Mouse (Mus musculus): ENCODE results near the gene Ipcef1. TPM values are rescaled to one million over a fixed set of nuclear protein-coding genes. Genes with fewer than 3 reads are reported as not detected.

Gene Ipcef1
- polyA plus RNA-seq, 1 experiment from 2014 or later, result 0.46 TPM

DNA sequence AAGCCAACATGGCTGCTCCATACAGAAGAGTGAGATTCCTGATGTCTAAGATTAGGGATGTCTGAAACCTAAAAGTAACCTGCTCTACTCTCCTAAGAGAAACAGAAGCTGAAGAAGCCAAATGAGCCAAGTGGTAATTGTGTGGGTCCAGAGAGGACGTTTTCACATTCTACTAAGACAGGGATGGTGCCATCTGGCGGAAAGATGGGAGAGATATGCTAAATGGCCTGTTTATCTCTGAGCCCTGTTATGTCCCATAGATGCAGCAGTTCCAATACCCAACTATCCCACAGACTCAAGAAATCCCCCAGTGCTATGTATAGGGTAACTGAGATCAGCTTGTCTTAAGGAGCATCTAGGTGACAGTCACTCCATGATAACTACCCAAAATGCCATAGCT, 74.4 kb downstream of the Ipcef1 start:
- ATAC-seq (ENCODE audit: low read depth), result no peak
- no peak for DNase-seq (ENCODE audit: low spot score)
- Histone ChIP-seq H3K9me3 (ENCODE audit: control insufficient read depth, low read length) (no peaks in the 10 kb centered on the region), H3K4me2 (ENCODE audit: low read depth, low read length) (no peak overlapping the region), H3K9ac (ENCODE audit: low read depth, low read length) (no peak overlapping the region), H3K27me3 (replicated peaks; ENCODE audit: control insufficient read depth, insufficient read depth, low read length) (no peaks in the 10 kb centered on the region), H3K4me1 (ENCODE audit: control insufficient read depth, insufficient read depth, low read length) (no peaks in the 10 kb centered on the region), H3K27ac (replicated peaks; ENCODE audit: low read depth, low read length) (no peak overlapping the region), H3K4me3 (ENCODE audit: low read depth, low read length) (no peak overlapping the region), H3K36me3 (ENCODE audit: control insufficient read depth, insufficient read depth, low read length) (no peaks in the 10 kb centered on the region)
- 81% methylated on average over 2 of the region's 2 CpGs for WGBS

DNA sequence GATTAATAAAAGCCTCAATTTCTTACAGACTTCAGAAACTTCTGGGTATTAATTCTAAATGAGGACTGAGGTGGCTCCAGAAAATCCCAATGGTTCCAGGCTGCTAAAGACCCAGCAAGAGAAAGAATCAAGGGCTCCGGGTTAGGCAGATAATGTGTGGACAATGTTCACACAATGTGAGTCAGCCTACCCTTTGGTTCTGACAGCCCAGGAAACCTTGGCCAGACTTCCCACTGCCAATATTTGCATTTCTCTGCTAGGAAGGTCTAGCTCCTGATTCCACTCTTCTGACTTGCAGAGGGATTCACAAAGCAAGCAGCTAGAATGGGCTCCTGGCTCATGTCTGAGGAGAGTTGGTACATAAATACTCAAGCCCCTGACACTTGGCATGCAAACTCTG, 83.9 kb downstream of the Ipcef1 start:
- no peaks in the 10 kb centered on the region for H3K9me3 ChIP-seq (ENCODE audit: control insufficient read depth, low read length)
- no peak overlapping the region for H3K27ac ChIP-seq (replicated peaks; ENCODE audit: low read depth, low read length)
- H3K36me3 ChIP-seq (ENCODE audit: control insufficient read depth, insufficient read depth, low read length), result no peaks in the 10 kb centered on the region
- H3K9ac ChIP-seq (ENCODE audit: low read depth, low read length), result no peak overlapping the region
- DNase-seq (ENCODE audit: low spot score), result no peak
- H3K4me1 ChIP-seq (ENCODE audit: control insufficient read depth, insufficient read depth, low read length), result no peaks in the 10 kb centered on the region
- H3K27me3 ChIP-seq (replicated peaks; ENCODE audit: control insufficient read depth, insufficient read depth, low read length), result no peaks in the 10 kb centered on the region
- no peak overlapping the region for H3K4me3 ChIP-seq (ENCODE audit: low read depth, low read length)
- no peak for ATAC-seq (ENCODE audit: low read depth)
- no peak overlapping the region for H3K4me2 ChIP-seq (ENCODE audit: low read depth, low read length)
- 84% methylated on average over 1 of the region's 1 CpGs for WGBS

DNA sequence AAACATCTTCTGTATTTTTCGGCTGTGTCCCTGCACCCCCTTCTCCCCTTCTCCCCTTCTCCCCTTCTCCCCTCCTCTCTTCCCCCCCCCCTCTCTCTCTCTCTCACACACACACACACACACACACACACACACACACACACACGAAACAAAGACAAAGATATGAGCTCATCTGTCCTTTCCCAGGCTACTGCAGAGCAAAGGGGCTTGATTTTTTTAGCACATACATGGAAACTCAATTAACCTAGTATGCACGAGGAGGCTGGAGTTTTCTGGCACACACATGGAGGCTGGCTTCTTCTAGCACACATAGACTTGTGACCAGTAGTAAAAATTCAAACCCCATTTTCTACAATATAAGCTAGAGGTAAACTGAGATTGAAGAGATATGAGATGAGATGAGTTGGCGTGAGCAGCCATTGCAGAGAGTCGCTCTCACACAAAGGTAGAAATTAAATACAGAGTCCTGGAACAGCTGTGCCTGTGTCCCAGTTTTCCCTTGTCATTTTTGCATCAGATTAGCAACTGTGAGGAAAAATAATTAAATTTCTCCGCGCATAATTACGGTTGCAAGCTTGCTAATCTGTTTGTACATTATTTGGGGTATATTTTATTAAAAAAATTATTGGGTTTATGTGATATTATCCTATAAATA, 84.6 kb downstream of the Ipcef1 start:
- Histone ChIP-seq H3K4me1 (ENCODE audit: control insufficient read depth, insufficient read depth, low read length) (no peaks in the 10 kb centered on the region), H3K9me3 (ENCODE audit: control insufficient read depth, low read length) (no peaks in the 10 kb centered on the region), H3K27ac (replicated peaks; ENCODE audit: low read depth, low read length) (no peak overlapping the region), H3K4me2 (ENCODE audit: low read depth, low read length) (no peak overlapping the region), H3K36me3 (ENCODE audit: control insufficient read depth, insufficient read depth, low read length) (no peaks in the 10 kb centered on the region), H3K9ac (ENCODE audit: low read depth, low read length) (no peak overlapping the region), H3K4me3 (ENCODE audit: low read depth, low read length) (no peak overlapping the region), H3K27me3 (replicated peaks; ENCODE audit: control insufficient read depth, insufficient read depth, low read length) (no peaks in the 10 kb centered on the region)
- DNase-seq (ENCODE audit: low spot score) (no peak), ATAC-seq (ENCODE audit: low read depth) (no peak)
- WGBS, result 77% methylated on average over 8 of the region's 8 CpGs

DNA sequence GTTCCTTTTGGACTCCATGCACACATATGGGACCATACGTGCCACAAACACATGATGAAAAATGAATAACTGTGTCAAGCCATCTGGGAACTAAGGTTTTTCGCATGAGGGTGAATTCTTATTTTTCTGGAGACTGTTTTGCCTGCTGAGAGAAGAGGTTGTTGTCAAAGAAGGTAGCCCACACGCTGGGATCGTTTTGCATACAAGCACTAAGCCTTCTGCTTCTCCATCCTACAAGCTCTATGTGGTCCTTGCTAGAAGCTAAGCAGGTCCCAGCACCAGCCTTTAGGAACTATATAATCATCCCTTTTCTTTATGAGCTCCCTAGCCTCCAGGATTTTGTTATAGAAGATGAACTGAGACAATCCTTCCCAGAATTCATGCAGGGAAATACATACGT, 93.5 kb downstream of the Ipcef1 start:
- 79% methylated on average over 5 of the region's 5 CpGs for WGBS
- Histone ChIP-seq H3K27ac (replicated peaks; ENCODE audit: low read depth, low read length) (no peak overlapping the region), H3K4me3 (ENCODE audit: low read depth, low read length) (no peak overlapping the region), H3K4me2 (ENCODE audit: low read depth, low read length) (no peak overlapping the region), H3K4me1 (ENCODE audit: control insufficient read depth, insufficient read depth, low read length) (no peaks in the 10 kb centered on the region), H3K9me3 (ENCODE audit: control insufficient read depth, low read length) (no peaks in the 10 kb centered on the region), H3K27me3 (replicated peaks; ENCODE audit: control insufficient read depth, insufficient read depth, low read length) (no peaks in the 10 kb centered on the region), H3K36me3 (ENCODE audit: control insufficient read depth, insufficient read depth, low read length) (no peaks in the 10 kb centered on the region), H3K9ac (ENCODE audit: low read depth, low read length) (no peak overlapping the region)
- DNase-seq (ENCODE audit: low spot score) (no peak), ATAC-seq (ENCODE audit: low read depth) (no peak)

DNA sequence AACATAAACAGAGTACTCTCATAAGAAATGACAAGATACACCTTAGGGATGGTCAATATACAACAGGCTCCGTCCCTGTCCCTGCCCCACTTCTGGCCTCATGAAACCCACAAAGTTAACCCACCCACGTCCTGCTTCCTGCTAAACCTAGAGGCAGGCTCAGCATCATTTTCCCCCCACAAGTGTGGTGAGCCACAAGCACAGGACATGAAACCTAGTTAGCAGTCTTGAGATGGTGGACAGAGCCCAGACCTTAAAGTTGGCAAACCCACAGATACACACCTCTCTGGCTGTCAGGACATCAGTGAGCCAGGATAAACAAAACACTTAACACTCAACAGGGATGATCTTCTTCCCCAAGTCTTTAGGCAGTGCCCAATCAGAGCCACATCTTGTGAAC, 95.9 kb downstream of the Ipcef1 start:
- Histone ChIP-seq H3K27ac (replicated peaks; ENCODE audit: low read depth, low read length) (no peak overlapping the region), H3K27me3 (replicated peaks; ENCODE audit: control insufficient read depth, insufficient read depth, low read length) (no peaks in the 10 kb centered on the region), H3K9me3 (ENCODE audit: control insufficient read depth, low read length) (no peaks in the 10 kb centered on the region), H3K4me2 (ENCODE audit: low read depth, low read length) (no peak overlapping the region), H3K9ac (ENCODE audit: low read depth, low read length) (no peak overlapping the region), H3K36me3 (ENCODE audit: control insufficient read depth, insufficient read depth, low read length) (no peaks in the 10 kb centered on the region), H3K4me3 (ENCODE audit: low read depth, low read length) (no peak overlapping the region), H3K4me1 (ENCODE audit: control insufficient read depth, insufficient read depth, low read length) (no peaks in the 10 kb centered on the region)
- DNase-seq (ENCODE audit: low spot score) (no peak), ATAC-seq (ENCODE audit: low read depth) (no peak)
- WGBS, result 80% methylated on average over 2 of the region's 2 CpGs

DNA sequence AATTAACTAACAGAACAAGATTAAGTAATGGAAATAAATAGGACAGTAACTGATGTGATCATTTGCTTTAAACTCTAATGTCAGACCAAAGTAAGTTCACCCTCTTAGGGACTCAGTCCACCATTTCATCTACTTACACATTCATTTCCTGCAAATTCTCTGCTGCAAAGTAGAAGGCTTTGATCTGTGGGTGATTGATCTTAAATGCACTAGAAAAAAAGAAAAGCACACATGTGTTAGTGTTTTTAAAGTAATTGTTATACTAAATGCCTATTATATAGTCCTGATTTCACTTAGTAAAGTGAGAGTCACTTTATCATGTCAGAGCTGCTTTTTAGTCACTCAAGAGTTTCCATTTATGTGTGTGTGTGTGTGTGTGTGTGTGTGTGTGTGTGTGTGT, 97.7 kb downstream of the Ipcef1 start:
- H3K4me1 ChIP-seq (ENCODE audit: control insufficient read depth, insufficient read depth, low read length), result no peaks in the 10 kb centered on the region
- H3K9me3 ChIP-seq (ENCODE audit: control insufficient read depth, low read length), result no peaks in the 10 kb centered on the region
- H3K27me3 ChIP-seq (replicated peaks; ENCODE audit: control insufficient read depth, insufficient read depth, low read length), result no peaks in the 10 kb centered on the region
- no peak overlapping the region for H3K9ac ChIP-seq (ENCODE audit: low read depth, low read length)
- no peak overlapping the region for H3K4me3 ChIP-seq (ENCODE audit: low read depth, low read length)
- ATAC-seq (ENCODE audit: low read depth), result no peak
- H3K4me2 ChIP-seq (ENCODE audit: low read depth, low read length), result no peak overlapping the region
- DNase-seq (ENCODE audit: low spot score), result no peak
- no peak overlapping the region for H3K27ac ChIP-seq (replicated peaks; ENCODE audit: low read depth, low read length)
- no peaks in the 10 kb centered on the region for H3K36me3 ChIP-seq (ENCODE audit: control insufficient read depth, insufficient read depth, low read length)

DNA sequence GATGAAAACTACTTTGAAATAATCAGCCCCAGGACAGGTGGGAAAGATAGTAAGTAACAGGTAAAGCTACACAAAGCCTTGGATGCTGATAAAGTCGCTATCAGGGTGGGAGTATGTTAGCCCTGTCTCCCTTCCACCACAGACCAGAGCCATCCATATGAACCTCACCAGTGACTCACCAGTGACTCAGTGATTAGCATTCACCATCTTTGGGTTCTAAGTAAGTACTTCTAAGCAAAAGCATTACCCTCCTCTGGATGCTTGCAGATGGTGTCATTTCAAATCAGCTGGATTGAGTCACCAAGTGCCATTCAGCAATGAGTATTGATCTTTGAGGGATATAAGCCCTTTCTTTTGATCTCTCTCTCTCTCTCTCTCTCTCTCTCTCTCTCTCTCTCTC, 99.2 kb downstream of the Ipcef1 start:
- Histone ChIP-seq H3K9ac (ENCODE audit: low read depth, low read length) (no peak overlapping the region), H3K4me3 (ENCODE audit: low read depth, low read length) (no peak overlapping the region), H3K9me3 (ENCODE audit: control insufficient read depth, low read length) (no peaks in the 10 kb centered on the region), H3K27me3 (replicated peaks; ENCODE audit: control insufficient read depth, insufficient read depth, low read length) (no peaks in the 10 kb centered on the region), H3K4me2 (ENCODE audit: low read depth, low read length) (no peak overlapping the region), H3K36me3 (ENCODE audit: control insufficient read depth, insufficient read depth, low read length) (no peaks in the 10 kb centered on the region), H3K4me1 (ENCODE audit: control insufficient read depth, insufficient read depth, low read length) (no peaks in the 10 kb centered on the region), H3K27ac (replicated peaks; ENCODE audit: low read depth, low read length) (no peak overlapping the region)
- 94% methylated on average over 1 of the region's 1 CpGs for WGBS
- DNase-seq (ENCODE audit: low spot score) (no peak), ATAC-seq (ENCODE audit: low read depth) (no peak)

DNA sequence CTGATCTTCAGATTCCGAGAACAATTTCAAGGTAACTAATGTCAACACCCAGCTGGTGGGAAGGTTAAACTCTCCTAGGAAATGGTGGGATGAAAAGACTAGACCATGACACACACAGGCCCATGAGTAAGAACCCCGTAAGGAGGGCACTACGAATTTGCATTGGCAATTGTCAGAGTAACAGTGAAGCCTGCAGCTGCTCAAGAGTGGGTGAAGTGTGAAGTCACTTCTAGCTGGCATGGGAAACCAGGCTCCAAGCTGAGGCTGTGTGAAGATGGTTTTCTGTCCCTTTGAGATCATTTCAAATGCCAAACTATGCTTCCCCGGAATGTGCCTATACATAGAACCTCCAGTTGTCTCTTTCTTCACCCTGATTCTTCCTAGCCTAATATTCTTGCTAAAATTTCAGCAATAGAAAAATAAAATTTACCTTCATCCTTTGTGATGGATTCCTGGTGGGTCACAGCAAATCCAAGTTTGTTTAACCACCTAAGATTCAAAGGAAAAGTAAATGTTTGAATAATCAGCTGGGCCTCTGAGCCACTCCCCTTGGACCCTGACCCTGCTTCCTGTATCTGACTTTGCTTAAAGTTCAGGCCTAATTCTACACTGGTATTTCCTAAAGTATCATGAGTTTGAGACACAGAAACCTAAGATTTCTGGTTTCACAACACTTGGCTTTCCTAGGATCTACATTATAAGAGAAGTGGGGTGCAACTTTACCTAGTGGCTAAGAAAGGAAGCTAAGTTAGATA, 115.4 kb downstream of the Ipcef1 start:
- Histone ChIP-seq H3K4me1 (ENCODE audit: control insufficient read depth, insufficient read depth, low read length) (no peaks in the 10 kb centered on the region), H3K27ac (replicated peaks; ENCODE audit: low read depth, low read length) (no peak overlapping the region), H3K36me3 (ENCODE audit: control insufficient read depth, insufficient read depth, low read length) (no peaks in the 10 kb centered on the region), H3K4me3 (ENCODE audit: low read depth, low read length) (no peak overlapping the region), H3K27me3 (replicated peaks; ENCODE audit: control insufficient read depth, insufficient read depth, low read length) (no peaks in the 10 kb centered on the region), H3K4me2 (ENCODE audit: low read depth, low read length) (no peak overlapping the region), H3K9me3 (ENCODE audit: control insufficient read depth, low read length) (no peaks in the 10 kb centered on the region), H3K9ac (ENCODE audit: low read depth, low read length) (no peak overlapping the region)
- DNase-seq (ENCODE audit: low spot score) (no peak), ATAC-seq (ENCODE audit: low read depth) (no peak)
- 82% methylated on average over 4 of the region's 4 CpGs for whole genome bisulfite sequencing

DNA sequence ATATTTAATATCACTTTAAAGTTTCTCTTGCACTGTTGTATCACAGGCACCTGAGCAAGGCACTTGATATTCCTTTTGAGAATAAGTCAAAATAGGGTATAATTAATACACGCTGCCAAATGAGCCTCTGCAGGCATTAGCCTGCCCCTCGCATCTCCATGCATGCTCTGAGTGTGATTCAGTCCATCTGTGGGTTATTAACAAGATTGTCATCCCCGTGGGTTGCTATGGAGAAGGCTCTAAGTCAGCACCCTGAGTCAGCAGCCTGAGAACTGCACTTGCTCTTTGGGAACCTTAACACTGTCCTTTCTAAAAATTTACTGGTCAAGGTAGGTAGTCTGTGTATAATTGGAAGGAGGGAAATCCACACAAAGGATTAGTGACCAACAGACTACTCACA, 117.5 kb downstream of the Ipcef1 start:
- Histone ChIP-seq H3K27ac (replicated peaks; ENCODE audit: low read depth, low read length) (no peak overlapping the region), H3K9me3 (ENCODE audit: control insufficient read depth, low read length) (no peaks in the 10 kb centered on the region)
- ATAC-seq (ENCODE audit: low read depth), result no peak

More for the DNA sequence above, 117.5 kb downstream of the Ipcef1 start:
- no peak overlapping the region for H3K4me2 ChIP-seq (ENCODE audit: low read depth, low read length)
- H3K9ac ChIP-seq (ENCODE audit: low read depth, low read length), result no peak overlapping the region
- H3K4me1 ChIP-seq (ENCODE audit: control insufficient read depth, insufficient read depth, low read length), result no peaks in the 10 kb centered on the region
- no peak overlapping the region for H3K4me3 ChIP-seq (ENCODE audit: low read depth, low read length)
- no peak for DNase-seq (ENCODE audit: low spot score)
- 39% methylated on average over 3 of the region's 3 CpGs for WGBS
- no peaks in the 10 kb centered on the region for H3K36me3 ChIP-seq (ENCODE audit: control insufficient read depth, insufficient read depth, low read length)
- H3K27me3 ChIP-seq (replicated peaks; ENCODE audit: control insufficient read depth, insufficient read depth, low read length), result no peaks in the 10 kb centered on the region

Data from embryonic facial prominence, embryonic 14.5 days (tissue).